In genomic region chr17:46143578-46144423, GRCm38 (mm10) we compare ENCODE assay signal across 7 mouse cellular contexts. TPM values are rescaled to one million over a fixed set of nuclear protein-coding genes. Genes with fewer than 3 reads are reported as not detected.
DNase-seq lines count a peak whose midpoint lies in the region; ATAC-seq and TF ChIP-seq lines count a peak whose summit lies in the region.

Gene Rsph9, minus strand, starts transcription at chr17:46144216.

- TF ChIP-seq POLR2A in liver, adult 2 months (IDR thresholded peaks at IDR 0.05; ENCODE audit: extremely low read depth, insufficient read depth, low read length) = no peak

- H3K4me3 ChIP-seq in heart, embryonic 12.5 days = peak within 1 kb of the TSS; percentile 51
- H3K4me3 ChIP-seq in kidney, embryonic 16.5 days (ENCODE audit: low read length) = peak within 1 kb of the TSS; percentile 62
- peak within 1 kb of the TSS; percentile 44 for H3K4me3 ChIP-seq in liver, adult 2 months (ENCODE audit: insufficient read depth, low read depth, low read length)
- peak within 1 kb of the TSS; percentile 38 for H3K4me3 ChIP-seq in stomach, embryonic 14.5 days (ENCODE audit: low read depth, low read length)

- no peaks in the 10 kb centered on the region for H3K79me2 ChIP-seq in liver, adult 2 months (ENCODE audit: control insufficient read depth, insufficient read depth, low read length)

- H3K9me3 ChIP-seq in heart, embryonic 12.5 days (replicated peaks) = no peaks in the 10 kb centered on the region
- no peaks in the 10 kb centered on the region for H3K9me3 ChIP-seq in kidney, embryonic 16.5 days (ENCODE audit: low read length)
- no peaks in the 10 kb centered on the region for H3K9me3 ChIP-seq in stomach, embryonic 14.5 days (ENCODE audit: control insufficient read depth, low read depth, low read length)

- ATAC-seq in heart, embryonic 12.5 days (ENCODE audit: insufficient number of reproducible peaks, low FRiP score) = peak; percentile 94
- ATAC-seq in kidney, embryonic 16.5 days (ENCODE audit: low FRiP score, low TSS enrichment) = peak; percentile 98
- ATAC-seq in stomach, embryonic 14.5 days (ENCODE audit: insufficient number of reproducible peaks, insufficient read depth, low FRiP score, low read depth) = peak; percentile 97

- H3K27ac ChIP-seq in heart, embryonic 12.5 days (ENCODE audit: poor library complexity, severe bottlenecking) = peak within 1 kb of the TSS; percentile 6; the same call in 1 of the 2 replicates
- H3K27ac ChIP-seq in kidney, embryonic 16.5 days (ENCODE audit: low read length) = no peak within 1 kb of the TSS
- no peak within 1 kb of the TSS for H3K27ac ChIP-seq in liver, adult 2 months (replicated peaks; ENCODE audit: insufficient read depth, low read depth, low read length)
- H3K27ac ChIP-seq in stomach, embryonic 14.5 days (ENCODE audit: low read length) = peak within 1 kb of the TSS; percentile 39; the same call in 1 of the 2 replicates

- H3K9ac ChIP-seq in heart, embryonic 12.5 days = peak within 1 kb of the TSS; percentile 60
- H3K9ac ChIP-seq in kidney, embryonic 16.5 days (replicated peaks; ENCODE audit: low read length) = peak within 1 kb of the TSS; percentile 68
- H3K9ac ChIP-seq in liver, adult 2 months (ENCODE audit: low read depth, low read length) = peak within 1 kb of the TSS; percentile 20; the same call in 1 of the 2 replicates
- H3K9ac ChIP-seq in stomach, embryonic 14.5 days (replicated peaks; ENCODE audit: low read depth, low read length) = no peak within 1 kb of the TSS; the same call in 1 of the 2 replicates

- no peaks in the 10 kb centered on the region for H3K27me3 ChIP-seq in heart, embryonic 12.5 days (replicated peaks)
- H3K27me3 ChIP-seq in kidney, embryonic 16.5 days (ENCODE audit: insufficient read depth, low read length) = no peaks in the 10 kb centered on the region
- no peaks in the 10 kb centered on the region for H3K27me3 ChIP-seq in liver, adult 2 months (ENCODE audit: control insufficient read depth, insufficient read depth, low read length)
- H3K27me3 ChIP-seq in stomach, embryonic 14.5 days (ENCODE audit: control insufficient read depth, insufficient read depth, low read length) = no peaks in the 10 kb centered on the region

- no peak for TF ChIP-seq CTCF in liver, adult 2 months (IDR thresholded peaks at IDR 0.05; ENCODE audit: low read depth, low read length)

- peak within 1 kb of the TSS; percentile 86 for H3K4me2 ChIP-seq in heart, embryonic 12.5 days
- peak within 1 kb of the TSS; percentile 95 for H3K4me2 ChIP-seq in kidney, embryonic 16.5 days (replicated peaks; ENCODE audit: low read depth, low read length)
- peak within 1 kb of the TSS; percentile 82 for H3K4me2 ChIP-seq in stomach, embryonic 14.5 days (replicated peaks; ENCODE audit: low read depth, low read length)

- peak; percentile 86 for DNase-seq in adrenal gland, postnatal 25 days
- DNase-seq in fibroblast of lung, adult 2 months (ENCODE audit: low read depth) = peak; percentile 59
- DNase-seq in liver, adult 2 months (ENCODE audit: extremely low read depth, low read depth, low spot score) = peak; percentile 44
- peak; percentile 33 to 65 for DNase-seq in monocyte, adult 2 months (ENCODE audit: low read depth in 1 of 2, low spot score in 2 of 2)

- WGBS in heart, embryonic 12.5 days = 8% methylated on average over 37 of the region's 37 CpGs
- WGBS in kidney, embryonic 16.5 days = 4% methylated on average over 37 of the region's 37 CpGs
- 13% methylated on average over 37 of the region's 37 CpGs for WGBS in liver, adult 2 months
- 5% methylated on average over 37 of the region's 37 CpGs for WGBS in stomach, embryonic 14.5 days

- H3K36me3 ChIP-seq in heart, embryonic 12.5 days = peaks cover 32% of the 10 kb centered on the region
- peaks cover 20% of the 10 kb centered on the region for H3K36me3 ChIP-seq in kidney, embryonic 16.5 days (ENCODE audit: insufficient read depth, low read length)
- H3K36me3 ChIP-seq in liver, adult 2 months (ENCODE audit: control insufficient read depth, insufficient read depth, low read length) = peaks cover 14% of the 10 kb centered on the region
- peaks cover 20% of the 10 kb centered on the region for H3K36me3 ChIP-seq in stomach, embryonic 14.5 days (ENCODE audit: control insufficient read depth, insufficient read depth, low read length)

- H3K4me1 ChIP-seq in heart, embryonic 12.5 days (replicated peaks) = peaks cover 16% of the 10 kb centered on the region
- H3K4me1 ChIP-seq in kidney, embryonic 16.5 days (ENCODE audit: insufficient read depth, low read length) = peaks cover 12% of the 10 kb centered on the region
- H3K4me1 ChIP-seq in liver, adult 2 months (ENCODE audit: control insufficient read depth, insufficient read depth, low read length) = peaks cover 6% of the 10 kb centered on the region
- H3K4me1 ChIP-seq in stomach, embryonic 14.5 days (ENCODE audit: control insufficient read depth, insufficient read depth, low read length) = peaks cover 4% of the 10 kb centered on the region

RNA-seq across cellular contexts. Expression of gene Rsph9, which starts in this region (rescaled TPM):
- 4.4 and 7.6 TPM in 2 replicates for total RNA-seq in adrenal gland, postnatal 25 days (2021)
- polyA plus RNA-seq in heart, embryonic 12.5 days (2016; fragmentation: Nextera tagmentation; extraction: Ambion mirVana) = 5.5 and 5.8 TPM in 2 replicates
- polyA plus RNA-seq in kidney, embryonic 16.5 days (2015; fragmentation: Nextera tagmentation; extraction: Ambion mirVana) = 15.1 and 16.5 TPM in 2 replicates
- total RNA-seq in liver, adult 2 months (2014; rRNA removed) = 0.83 and 1.3 TPM in 2 replicates
- polyA plus RNA-seq in liver, adult 2 months (2012; rRNA removed) = 0.85 and 0.93 TPM in 2 replicates
- polyA plus RNA-seq in stomach, embryonic 14.5 days (2014; fragmentation: Nextera tagmentation; extraction: Ambion mirVana) = 13.1 and 15.8 TPM in 2 replicates

Comparison
In these comparisons a context has a peak if more than half of its experiments do, and no peak if none do; other contexts are left out.
1. H3K27ac ChIP-seq: peak in heart, embryonic 12.5 days (single experiment) and stomach, embryonic 14.5 days (single experiment); none in kidney, embryonic 16.5 days (single experiment) and liver, adult 2 months (single experiment).
2. Peak in every context shown above with its lines, with median percentiles within 50 percentile points of each other: DNase-seq, ATAC-seq, H3K4me2 ChIP-seq and H3K4me3 ChIP-seq.